Mouse (Mus musculus) MEL (cell line): ENCODE data around the gene Foxq1.

ENCODE experiments used
- ELF1 ChIP-seq: IDR thresholded peaks from 2 replicates; pipeline ENCODE4 v1.6.1; 2014; ENCODE audit warnings: low read depth, mild to moderate bottlenecking, inconsistent platforms, low read length, improper control_type of control experiment, moderate library complexity
- GABPA ChIP-seq: IDR thresholded peaks from 2 replicates; pipeline ENCODE4 v1.6.1; 2012; ENCODE audit warnings: low read depth, mild to moderate bottlenecking, inconsistent platforms, low read length, improper control_type of control experiment, moderate library complexity

DNA sequence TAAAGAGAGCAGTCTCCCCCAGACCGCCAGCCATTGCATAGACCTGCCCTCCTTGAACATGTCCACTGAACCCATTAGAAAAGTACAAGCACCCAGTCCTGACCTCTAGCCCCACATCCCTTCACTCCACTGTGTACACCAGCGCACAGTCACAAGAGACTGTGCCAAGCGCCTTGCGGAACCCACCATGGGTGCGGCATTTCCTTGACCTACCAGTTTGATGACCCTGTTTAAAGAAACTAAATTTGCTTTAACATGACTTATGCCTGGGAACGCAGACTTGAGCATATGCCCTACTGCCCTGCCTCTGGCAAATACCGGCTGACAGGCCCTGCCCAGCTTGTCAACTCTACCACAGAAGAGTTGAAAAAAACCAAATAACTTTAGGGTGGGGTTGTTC is 40.7 kb upstream of the Foxq1 start:
- no peak for TF ChIP-seq GABPA
- TF ChIP-seq ELF1, result no peak
